Comparison of ENCODE assay signal across 8 mouse cellular contexts in the genomic region with DNA sequence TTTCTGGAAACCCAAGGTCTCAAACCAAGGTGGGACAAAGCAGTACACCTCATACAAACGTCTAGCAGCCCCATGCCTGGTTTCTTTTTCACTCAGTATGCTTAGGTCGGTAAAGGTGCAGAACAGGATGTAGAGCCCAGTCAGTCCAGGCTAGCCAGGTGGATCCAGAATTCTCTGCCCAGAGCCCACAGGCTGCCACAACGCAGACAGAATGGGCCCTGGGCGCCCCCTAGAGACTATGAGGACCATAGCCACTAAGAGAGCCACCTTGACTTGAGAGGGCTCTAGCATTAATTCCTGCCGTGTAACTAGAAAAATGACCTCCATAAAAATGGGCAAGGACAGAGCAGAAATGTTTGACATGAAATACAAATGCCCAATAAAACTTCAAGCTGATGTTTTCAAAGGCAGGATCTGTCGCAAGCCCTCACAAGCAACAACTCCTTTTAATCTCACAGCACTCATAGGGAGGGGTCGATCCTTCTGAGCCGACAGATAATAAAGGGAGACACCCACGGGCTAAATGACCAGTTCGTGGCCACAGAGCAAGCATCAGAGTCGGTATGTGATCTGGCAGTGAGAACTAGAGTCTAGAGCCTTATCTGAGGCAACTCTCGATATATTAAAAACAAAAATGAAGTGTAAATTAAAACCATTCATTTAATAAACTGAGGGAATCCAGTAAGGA. TPM values are rescaled to one million over a fixed set of nuclear protein-coding genes. Genes with fewer than 3 reads are reported as not detected.
DNase-seq lines count a peak whose midpoint lies in the region; ATAC-seq and TF ChIP-seq lines count a peak whose summit lies in the region.

No protein-coding gene starts in this region.

- 46% methylated on average over 12 of the region's 12 CpGs for WGBS in midbrain, embryonic 14.5 days
- WGBS in midbrain, embryonic 15.5 days: 43% methylated on average over 12 of the region's 12 CpGs
- WGBS in forebrain, embryonic 11.5 days: 46% methylated on average over 12 of the region's 12 CpGs
- 31% methylated on average over 12 of the region's 12 CpGs for WGBS in lung, postnatal 0 days

- H3K9ac ChIP-seq in midbrain, embryonic 14.5 days (replicated peaks; ENCODE audit: low read length): no peak overlapping the region
- no peak overlapping the region for H3K9ac ChIP-seq in midbrain, embryonic 15.5 days
- H3K9ac ChIP-seq in forebrain, embryonic 11.5 days (ENCODE audit: low read length): no peak overlapping the region
- H3K9ac ChIP-seq in lung, postnatal 0 days (replicated peaks; ENCODE audit: low read depth): no peak overlapping the region

- no peak overlapping the region for H3K4me3 ChIP-seq in midbrain, embryonic 14.5 days (replicated peaks; ENCODE audit: low read depth, low read length)
- no peak overlapping the region for H3K4me3 ChIP-seq in midbrain, embryonic 15.5 days
- H3K4me3 ChIP-seq in forebrain, embryonic 11.5 days (ENCODE audit: low read depth, low read length): no peak overlapping the region
- H3K4me3 ChIP-seq in lung, postnatal 0 days (ENCODE audit: low read depth, low read length): no peak overlapping the region

- H3K36me3 ChIP-seq in midbrain, embryonic 14.5 days (ENCODE audit: control insufficient read depth, insufficient read depth, low read length): no peaks in the 10 kb centered on the region
- no peaks in the 10 kb centered on the region for H3K36me3 ChIP-seq in midbrain, embryonic 15.5 days (replicated peaks)
- no peaks in the 10 kb centered on the region for H3K36me3 ChIP-seq in forebrain, embryonic 11.5 days (ENCODE audit: control insufficient read depth, insufficient read depth, low read length)
- H3K36me3 ChIP-seq in lung, postnatal 0 days (ENCODE audit: insufficient read depth, low read length): no peaks in the 10 kb centered on the region
- no peaks in the 10 kb centered on the region for H3K36me3 ChIP-seq in splenic B cell, adult 2 months (ENCODE audit: control insufficient read depth, insufficient read depth, low read length, poor library complexity, severe bottlenecking)

- no peak for TF ChIP-seq EP300 in lung, postnatal 0 days (IDR thresholded peaks at IDR 0.05)

- no peak for TF ChIP-seq POLR2A in brain, embryonic 14.5 days (IDR thresholded peaks at IDR 0.05; ENCODE audit: borderline replicate concordance, extremely low read depth, insufficient read depth, insufficient read length, poor library complexity, severe bottlenecking)

- no peaks in the 10 kb centered on the region for H3K4me1 ChIP-seq in midbrain, embryonic 14.5 days (ENCODE audit: control insufficient read depth, insufficient read depth, low read length)
- H3K4me1 ChIP-seq in midbrain, embryonic 15.5 days: no peaks in the 10 kb centered on the region
- no peaks in the 10 kb centered on the region for H3K4me1 ChIP-seq in forebrain, embryonic 11.5 days (replicated peaks; ENCODE audit: control insufficient read depth, insufficient read depth, low read length)
- H3K4me1 ChIP-seq in lung, postnatal 0 days (ENCODE audit: insufficient read depth, low read depth, low read length): peaks cover 5% of the 10 kb centered on the region

- no peak overlapping the region for H3K4me2 ChIP-seq in midbrain, embryonic 14.5 days (ENCODE audit: low read length)
- H3K4me2 ChIP-seq in midbrain, embryonic 15.5 days: no peak overlapping the region
- H3K4me2 ChIP-seq in forebrain, embryonic 11.5 days (ENCODE audit: low read depth, low read length, severe bottlenecking): no peak overlapping the region
- no peak overlapping the region for H3K4me2 ChIP-seq in lung, postnatal 0 days (replicated peaks; ENCODE audit: low read depth, low read length)

- ATAC-seq in midbrain, embryonic 14.5 days (ENCODE audit: low FRiP score, low TSS enrichment): no peak
- no peak; the same call in 1 of the 2 replicates for ATAC-seq in midbrain, embryonic 15.5 days (replicated peaks)
- ATAC-seq in forebrain, embryonic 11.5 days (replicated peaks; ENCODE audit: low FRiP score): no peak
- ATAC-seq in lung, postnatal 0 days: peak; percentile 61

- H3K27me3 ChIP-seq in midbrain, embryonic 14.5 days (ENCODE audit: control insufficient read depth, insufficient read depth, low read length): no peaks in the 10 kb centered on the region
- H3K27me3 ChIP-seq in midbrain, embryonic 15.5 days (replicated peaks): no peaks in the 10 kb centered on the region
- no peaks in the 10 kb centered on the region for H3K27me3 ChIP-seq in forebrain, embryonic 11.5 days (ENCODE audit: control insufficient read depth, insufficient read depth, low read length)
- no peaks in the 10 kb centered on the region for H3K27me3 ChIP-seq in lung, postnatal 0 days (replicated peaks; ENCODE audit: insufficient read depth, low read length)
- H3K27me3 ChIP-seq in splenic B cell, adult 2 months (ENCODE audit: control insufficient read depth, insufficient read depth, low read length, poor library complexity, severe bottlenecking): no peaks in the 10 kb centered on the region

- no peak overlapping the region for H3K27ac ChIP-seq in midbrain, embryonic 14.5 days (replicated peaks; ENCODE audit: low read depth, low read length)
- H3K27ac ChIP-seq in midbrain, embryonic 15.5 days: no peak overlapping the region
- H3K27ac ChIP-seq in forebrain, embryonic 11.5 days (ENCODE audit: low read depth, low read length): no peak overlapping the region
- no peak overlapping the region for H3K27ac ChIP-seq in lung, postnatal 0 days (ENCODE audit: low read length)

- peak; percentile 74 for DNase-seq in midbrain, embryonic 14.5 days
- DNase-seq in brain, embryonic 14.5 days (ENCODE audit: low read depth): peak; percentile 67
- peak; percentile 64 for DNase-seq in forebrain, embryonic 11.5 days (ENCODE audit: low spot score)
- DNase-seq in heart, postnatal 4 days: peak; percentile 74
- peak; percentile 57 to 75 for DNase-seq in layer of hippocampus, postnatal 10 days (ENCODE audit: low spot score in 2 of 2)
- DNase-seq in lung, postnatal 0 days (ENCODE audit: low spot score): peak; percentile 69
- peak; percentile 79 for DNase-seq in splenic B cell, adult 2 months (ENCODE audit: low read depth, low spot score)

- no peaks in the 10 kb centered on the region for H3K9me3 ChIP-seq in midbrain, embryonic 14.5 days (ENCODE audit: control insufficient read depth, low read length)
- H3K9me3 ChIP-seq in midbrain, embryonic 15.5 days: no peaks in the 10 kb centered on the region
- H3K9me3 ChIP-seq in forebrain, embryonic 11.5 days (ENCODE audit: control insufficient read depth, low read length): no peaks in the 10 kb centered on the region
- H3K9me3 ChIP-seq in lung, postnatal 0 days (ENCODE audit: low read length): no peaks in the 10 kb centered on the region

- TF ChIP-seq CTCF in brain, embryonic 14.5 days (IDR thresholded peaks at IDR 0.05; ENCODE audit: borderline replicate concordance, extremely low read depth, insufficient read depth, insufficient read length): peak; percentile 67
- peak; percentile 81 for TF ChIP-seq CTCF in lung, postnatal 0 days (IDR thresholded peaks at IDR 0.05)

RNA-seq across cellular contexts. Expression of gene Zfp90, which starts 11.7 kb away (rescaled TPM):
- polyA plus RNA-seq in midbrain, embryonic 14.5 days (2014; fragmentation: Nextera tagmentation; extraction: Ambion mirVana): 47.2 and 50.7 TPM in 2 replicates
- 47.1 and 48.3 TPM in 2 replicates for polyA plus RNA-seq in midbrain, embryonic 15.5 days (2015; fragmentation: Nextera tagmentation; extraction: Ambion mirVana)
- 32.1 and 34.0 TPM in 2 replicates for polyA plus RNA-seq in brain, embryonic 14.5 days (2012; rRNA removed)
- 32.8 and 34.0 TPM in 2 replicates for polyA plus RNA-seq in forebrain, embryonic 11.5 days (2014; fragmentation: Nextera tagmentation; extraction: Ambion mirVana)
- 10 to 100 TPM; 12.4 to 13.1 TPM for total RNA-seq in heart, postnatal 4 days (2021)
- total RNA-seq in layer of hippocampus, postnatal 10 days (2021): 10 to 100 TPM; 20.2 to 21.5 TPM
- 8.8 and 9.9 TPM in 2 replicates for polyA plus RNA-seq in lung, postnatal 0 days (2015; fragmentation: Nextera tagmentation; extraction: Ambion mirVana)
